Mouse (Mus musculus) brain, embryonic 14.5 days (tissue): Measurements from ENCODE around the gene Ociad2. TPM values are rescaled to one million over a fixed set of nuclear protein-coding genes. Genes with fewer than 3 reads are reported as not detected.
A peak's percentile ranks its signal among the peaks of the same experiment; 100 is the strongest.

Experiments used
- DNase-seq: peaks from one replicate; pipeline ENCODE4 v3.0.0-alpha.2; 2011; ENCODE audit warnings: low read depth
- CTCF ChIP-seq: fragments of 200-500 bp; IDR thresholded peaks from 2 replicates; pipeline ENCODE4 v1.5.1; 2012; ENCODE audit warnings: inconsistent platforms, mild to moderate bottlenecking, moderate library complexity, borderline replicate concordance; ENCODE audit not compliant: insufficient read depth, insufficient read length; ENCODE audit errors: extremely low read depth
- POLR2A ChIP-seq: fragments of 200-500 bp; IDR thresholded peaks from 2 replicates; pipeline ENCODE4 v1.6.1; 2012; ENCODE audit warnings: mild to moderate bottlenecking, inconsistent platforms, borderline replicate concordance; ENCODE audit not compliant: poor library complexity, insufficient read depth, insufficient read length, severe bottlenecking; ENCODE audit errors: extremely low read depth
- polyA plus RNA-seq: library from polyadenylated mRNA; depleted of rRNA; stranded (reverse); fragments of >200 nt; gene quantifications from 2 replicates; pipeline ENCODE4 v1.2.3, GENCODE M21; 2012; rRNA removed

Gene Ociad2
- 6.5 and 9.3 TPM in 2 replicates for polyA plus RNA-seq

DNA sequence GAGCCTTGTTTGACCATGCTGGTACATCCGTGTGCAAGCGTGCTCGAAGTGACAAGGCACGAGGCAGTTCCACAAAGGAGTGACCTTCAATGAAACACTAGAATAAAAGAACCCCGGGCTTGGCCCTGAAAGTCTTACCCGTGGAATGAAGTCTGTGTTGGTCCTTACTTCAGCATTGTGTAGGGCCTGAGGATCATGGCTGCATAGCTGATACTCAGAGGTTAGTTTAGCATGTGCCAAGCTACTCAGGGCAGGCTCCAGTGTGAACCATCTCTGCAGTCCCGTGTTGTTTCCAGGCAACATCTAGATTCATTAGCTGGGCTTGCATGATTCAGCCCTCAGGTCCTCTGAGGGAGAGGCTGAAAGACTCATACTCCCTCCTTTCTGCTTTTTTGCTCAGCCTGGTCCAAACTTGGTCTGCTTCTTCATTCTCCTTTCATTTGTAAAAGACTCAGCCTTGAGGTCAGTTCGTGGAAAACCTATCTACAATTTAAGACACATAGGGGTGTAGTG is at the start of gene Ociad2:
Gene Ociad2 (minus strand): TSS at position 306 of the 513 bp plus-strand sequence.
- no peak for DNase-seq
- TF ChIP-seq POLR2A = no peak
- TF ChIP-seq CTCF = no peak

DNA sequence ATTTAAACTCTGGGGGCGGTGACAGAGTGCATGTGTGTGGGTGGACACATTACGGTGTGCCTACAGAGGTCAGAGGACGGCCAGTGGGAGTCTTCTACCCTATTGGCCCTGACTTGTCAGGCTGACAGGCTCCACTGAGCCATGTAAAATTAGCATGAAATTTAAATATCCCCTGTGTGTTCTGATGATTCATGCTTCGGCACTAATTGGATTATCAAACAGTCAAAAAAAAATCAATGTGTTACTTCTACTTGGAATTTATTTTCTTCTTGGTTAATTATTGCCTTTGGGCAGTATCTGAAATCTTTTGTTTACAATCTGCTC is 42.8 kb upstream of the Ociad2 start:
- no peak for TF ChIP-seq CTCF
- no peak for TF ChIP-seq POLR2A
- DNase-seq = peak; percentile 48

- peak; percentile 65; the same call in 1 of the 2 replicates for TF ChIP-seq CTCF
- TF ChIP-seq POLR2A = no peak
Observed at GRCm38 (mm10) chr5:73382737-73383646, 42.2 kb upstream of the Ociad2 start.

GRCm38 (mm10) chr5:73381976-73382540 is 41.2 kb upstream of the Ociad2 start:
- TF ChIP-seq CTCF = no peak
- TF ChIP-seq POLR2A = no peak
- DNase-seq = no peak

More at GRCm38 (mm10) chr5:73382737-73383646, 42.2 kb upstream of the Ociad2 start:
- DNase-seq = peak; percentile 91

GRCm38 (mm10) chr5:73381510-73381909 is 40.7 kb upstream of the Ociad2 start:
- DNase-seq = no peak
- TF ChIP-seq POLR2A (no peak), CTCF (no peak)

DNA sequence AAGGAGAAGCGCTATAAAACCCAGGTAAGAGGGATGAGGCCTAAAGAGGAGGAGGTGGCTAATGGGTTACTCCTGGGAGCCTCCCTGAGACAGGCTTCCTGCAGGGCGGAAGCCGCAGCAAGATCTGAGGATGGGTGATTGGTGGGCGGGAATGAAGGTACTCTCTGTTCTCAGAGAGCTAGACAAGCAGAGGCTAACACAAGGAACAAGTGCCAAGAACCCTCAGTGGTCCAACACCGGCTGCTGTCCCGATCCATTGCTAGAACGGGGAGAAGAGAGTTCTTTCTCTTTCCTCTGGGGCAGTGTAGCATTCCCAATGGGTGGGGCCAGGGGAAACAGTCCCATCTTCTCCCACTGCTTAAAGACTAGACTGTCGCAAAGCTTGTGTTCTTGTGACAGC is 40.0 kb upstream of the Ociad2 start:
- no peak for TF ChIP-seq CTCF
- TF ChIP-seq POLR2A = no peak
- no peak for DNase-seq

DNA sequence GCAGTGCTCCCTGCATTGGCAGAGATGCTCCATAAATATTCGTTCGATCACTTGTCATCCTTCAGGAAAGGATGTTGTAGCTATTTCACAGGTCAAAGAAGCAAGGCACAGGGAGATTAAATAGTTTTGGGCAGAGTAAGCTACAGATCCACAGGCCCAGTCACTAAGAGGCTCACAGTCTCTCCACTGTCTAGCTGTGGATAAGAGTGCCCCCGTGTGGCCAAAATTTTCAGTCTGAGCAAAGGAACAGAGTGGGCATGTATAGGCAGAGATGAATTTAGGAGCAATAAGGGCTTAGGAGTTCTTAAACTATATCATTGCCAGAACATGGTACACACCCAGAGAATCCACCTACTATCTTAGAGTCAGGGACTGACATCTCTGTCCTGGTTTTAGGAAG is 39.1 kb upstream of the Ociad2 start:
- TF ChIP-seq CTCF (peak; percentile 87), POLR2A (no peak)
- peak; percentile 88 for DNase-seq

- TF ChIP-seq POLR2A (no peak), CTCF (no peak)
- no peak for DNase-seq
Observed at GRCm38 (mm10) chr5:73376491-73376890, 35.7 kb upstream of the Ociad2 start.

DNA sequence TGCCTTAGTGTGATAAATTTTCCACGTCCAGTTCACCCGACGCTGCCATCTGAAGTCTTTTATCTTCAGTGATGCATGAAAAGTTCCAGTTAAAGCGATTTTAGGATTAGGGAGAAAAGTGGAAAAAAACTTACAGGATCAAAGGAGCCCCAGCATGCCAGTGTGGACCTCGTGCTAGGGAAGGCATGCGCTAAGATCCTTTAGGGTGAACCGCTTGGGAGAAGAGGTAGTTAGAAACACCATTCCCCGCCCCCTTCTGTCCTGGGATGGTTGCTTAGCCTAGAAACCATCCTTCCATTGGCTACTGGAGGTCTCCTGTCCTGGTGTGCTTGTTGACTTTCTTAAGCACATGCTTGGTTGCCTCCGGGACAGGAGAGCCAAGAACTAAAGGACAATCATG is 35.2 kb upstream of the Ociad2 start:
- peak; percentile 64 for DNase-seq
- TF ChIP-seq POLR2A (no peak), CTCF (no peak)

- no peak for DNase-seq
- TF ChIP-seq CTCF = no peak
- TF ChIP-seq POLR2A = no peak
Observed at GRCm38 (mm10) chr5:73373184-73373583, 32.4 kb upstream of the Ociad2 start.

GRCm38 (mm10) chr5:73372601-73373000 is 31.8 kb upstream of the Ociad2 start:
- DNase-seq = no peak
- TF ChIP-seq POLR2A (no peak), CTCF (no peak)
